Mouse (Mus musculus): ENCODE measurements around the gene Hk1. TPM values are rescaled to one million over a fixed set of nuclear protein-coding genes. Genes with fewer than 3 reads are reported as not detected.

The Hk1 gene
- total RNA-seq, 2 experiments from 2014 or later: 6.2 to 8.7 TPM

GRCm38 (mm10) chr10:62237205-62237604, 142.5 kb downstream of the Hk1 start:
- DNase-seq: no peak
- no peak for TF ChIP-seq CTCF (IDR thresholded peaks at IDR 0.05)
- intact Hi-C loops (cut with DNase I): no loop called here
- no peak overlapping the region for H3K4me3 ChIP-seq
- no peak overlapping the region; the same call in 1 of the 2 replicates for H3K27ac ChIP-seq

DNA sequence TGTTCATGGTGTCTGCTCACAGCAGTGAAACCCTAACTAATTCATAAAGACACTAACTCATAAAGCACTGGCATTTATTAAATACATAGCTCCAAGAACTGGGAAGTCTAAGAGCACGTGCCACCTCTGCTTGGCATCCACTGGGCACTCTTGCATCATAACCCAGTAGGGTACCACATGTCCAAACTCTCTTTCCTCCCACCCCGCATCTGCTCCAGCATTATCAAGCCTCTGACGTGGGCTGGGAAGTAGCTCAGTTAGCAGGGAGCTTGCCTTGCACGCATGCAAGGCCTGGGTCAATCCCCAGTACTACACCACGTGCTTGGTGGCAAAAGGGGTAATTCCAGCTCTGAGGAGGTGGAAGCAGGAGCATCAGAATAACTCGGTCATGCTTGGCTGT, 143.5 kb downstream of the Hk1 start:
- Histone ChIP-seq H3K27ac (no peak overlapping the region), H3K4me3 (no peak overlapping the region)
- no peak for DNase-seq
- no peak for TF ChIP-seq CTCF (IDR thresholded peaks at IDR 0.05)
- intact Hi-C loops (cut with DNase I): no loop called here

GRCm38 (mm10) chr10:62231811-62232210, 147.9 kb downstream of the Hk1 start:
- no peak overlapping the region for H3K4me3 ChIP-seq
- H3K27ac ChIP-seq: peak overlapping the region; percentile 89
- TF ChIP-seq CTCF (IDR thresholded peaks at IDR 0.05): no peak
- intact Hi-C loops (cut with DNase I): no loop called here
- DNase-seq: no peak

GRCm38 (mm10) chr10:62231395-62231732, 148.3 kb downstream of the Hk1 start:
- no peak for DNase-seq
- intact Hi-C loops (cut with DNase I): no loop called here
- TF ChIP-seq CTCF (IDR thresholded peaks at IDR 0.05): no peak
- H3K27ac ChIP-seq: peak overlapping the region; percentile 89
- peak overlapping the region; percentile 87 for H3K4me3 ChIP-seq

DNA sequence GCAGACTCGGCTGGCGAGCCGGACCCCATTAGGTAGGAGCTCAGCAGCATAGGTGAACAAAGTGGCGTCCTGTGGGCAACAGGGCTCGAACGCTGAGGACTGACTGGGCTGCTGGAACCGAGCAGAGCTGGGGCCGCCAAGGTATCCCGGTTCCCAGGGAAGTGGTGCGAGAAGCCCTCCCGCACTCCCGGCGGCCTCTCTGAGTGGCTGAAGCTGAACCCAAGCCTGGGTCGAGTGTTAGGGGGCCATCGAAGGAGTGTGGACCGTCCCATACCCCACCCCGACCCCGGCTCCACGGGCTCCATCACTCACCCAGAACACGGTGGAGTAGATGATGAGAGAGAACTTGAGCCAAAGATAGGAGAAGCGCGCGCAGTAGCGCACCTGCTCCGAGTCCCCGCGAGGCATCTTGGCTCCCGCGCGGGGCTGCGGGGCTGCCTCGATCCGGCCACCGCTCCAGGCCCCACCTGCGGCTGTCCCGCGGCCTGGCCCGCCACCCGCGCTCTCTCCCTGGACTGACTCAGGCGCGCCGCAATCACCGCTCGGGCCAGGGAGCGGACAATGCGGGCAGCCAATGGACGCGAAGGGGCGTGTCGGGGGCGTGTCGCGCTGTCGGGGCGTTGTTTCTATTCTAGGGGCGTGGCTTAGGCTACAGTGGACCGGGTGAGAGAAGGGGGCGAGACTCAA, 148.9 kb downstream of the Hk1 start, which contains the start of gene Tspan15:
TSS of gene Tspan15 (minus strand) at position 544 of the 687 bp plus-strand sequence.
- Histone ChIP-seq H3K27ac (peak within 1 kb of the TSS; percentile 89), H3K4me3 (peak within 1 kb of the TSS; percentile 87)
- no peak for TF ChIP-seq CTCF (IDR thresholded peaks at IDR 0.05)
- intact Hi-C loops (cut with DNase I): no loop called here
- peak; percentile 96 for DNase-seq

DNA sequence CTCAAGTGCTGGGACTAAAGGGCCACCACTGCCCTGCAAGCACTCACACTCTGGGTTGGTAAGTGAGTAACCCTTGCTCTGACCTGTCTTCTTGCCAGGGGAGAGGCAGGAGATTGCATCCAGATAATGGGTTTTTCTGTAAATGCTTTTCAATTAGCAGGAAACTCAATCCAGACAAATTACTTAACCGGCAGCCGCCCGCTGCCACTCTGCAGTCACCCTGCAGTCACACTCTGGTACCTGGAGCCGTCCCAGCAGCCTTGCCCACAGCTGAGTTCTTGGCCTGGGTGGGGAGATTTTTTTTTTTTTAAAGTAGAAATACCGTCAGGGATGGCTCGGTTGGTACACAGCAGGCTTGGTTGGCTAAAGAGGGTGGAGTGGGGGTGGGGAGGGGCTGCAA, 151.6 kb downstream of the Hk1 start:
- Histone ChIP-seq H3K4me3 (peak overlapping the region; percentile 87), H3K27ac (peak overlapping the region; percentile 35)
- no peak for TF ChIP-seq CTCF (IDR thresholded peaks at IDR 0.05)
- peak; percentile 65 for DNase-seq
- intact Hi-C loops (cut with DNase I): no loop called here

DNA sequence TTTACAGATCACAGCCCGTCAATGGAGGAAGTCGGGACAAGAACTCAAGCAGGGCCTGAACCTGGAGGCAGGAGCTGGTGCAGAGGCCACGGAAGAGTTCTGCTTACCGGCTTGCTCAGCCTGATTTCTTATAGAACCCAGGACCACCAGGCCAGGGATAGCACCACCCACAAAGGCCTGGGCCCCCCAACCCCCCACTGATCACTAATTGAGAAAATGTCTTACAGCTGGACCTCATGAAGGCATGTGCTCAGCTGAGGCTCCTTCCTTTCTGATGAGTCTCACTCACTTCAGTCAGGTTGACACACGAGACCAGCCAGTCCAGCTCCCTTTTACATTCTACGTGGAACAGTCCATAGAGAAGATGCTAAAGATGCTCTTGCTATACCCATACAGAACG, 153.9 kb downstream of the Hk1 start:
- TF ChIP-seq CTCF (IDR thresholded peaks at IDR 0.05): no peak
- DNase-seq: no peak
- H3K27ac ChIP-seq: no peak overlapping the region
- no peak overlapping the region for H3K4me3 ChIP-seq
- intact Hi-C loops (cut with DNase I): no loop called here

GRCm38 (mm10) chr10:62224231-62224630, 155.5 kb downstream of the Hk1 start:
- peak; percentile 79 for DNase-seq
- peak overlapping the region; percentile 79 for H3K27ac ChIP-seq
- intact Hi-C loops (cut with DNase I): no loop called here
- no peak for TF ChIP-seq CTCF (IDR thresholded peaks at IDR 0.05)
- H3K4me3 ChIP-seq: no peak overlapping the region

DNA sequence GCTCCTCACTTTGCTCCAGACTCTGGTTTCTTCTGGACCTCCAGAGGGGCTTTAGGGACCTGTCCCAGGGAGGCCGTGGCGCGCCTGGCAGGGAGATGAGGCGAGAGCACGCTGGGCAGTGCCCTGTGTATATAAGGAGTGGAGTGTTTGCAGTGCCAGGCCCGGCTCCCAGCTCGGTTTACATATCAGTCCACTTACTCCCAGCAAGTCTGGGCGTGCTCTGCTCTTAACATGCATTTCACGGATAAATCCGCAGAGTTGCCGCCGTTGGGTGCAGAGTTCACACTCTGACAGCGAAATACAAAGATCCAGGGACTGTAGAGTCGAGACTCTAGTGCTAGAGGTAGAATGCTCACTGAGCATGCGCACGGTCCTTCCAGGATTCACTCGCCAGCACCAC, 156.9 kb downstream of the Hk1 start:
- TF ChIP-seq CTCF (IDR thresholded peaks at IDR 0.05): no peak
- peak; percentile 75 for DNase-seq
- Histone ChIP-seq H3K27ac (peak overlapping the region; percentile 70), H3K4me3 (peak overlapping the region; percentile 58)
- intact Hi-C loops (cut with DNase I): no loop called here

GRCm38 (mm10) chr10:62221647-62222046, 158.1 kb downstream of the Hk1 start:
- no peak for TF ChIP-seq CTCF (IDR thresholded peaks at IDR 0.05)
- Histone ChIP-seq H3K27ac (no peak overlapping the region), H3K4me3 (no peak overlapping the region)
- intact Hi-C loops (cut with DNase I): no loop called here
- no peak for DNase-seq

GRCm38 (mm10) chr10:62220732-62221514, 158.8 kb downstream of the Hk1 start:
- Histone ChIP-seq H3K27ac (peak overlapping the region; percentile 12; the same call in 1 of the 2 replicates), H3K4me3 (no peak overlapping the region)
- no peak for TF ChIP-seq CTCF (IDR thresholded peaks at IDR 0.05)
- intact Hi-C loops (cut with DNase I): no loop called here
- DNase-seq: peak; percentile 46

Other genes with a start within 250 kb of the Hk1 start
- gene Neurog3, start 246.8 kb downstream of the Hk1 start, total RNA-seq (2021): not detected
- gene Fam241b, start 236.0 kb downstream of the Hk1 start, total RNA-seq (2021): 1 to 10 TPM in 1 of 2 experiments, under 1 TPM in 1; 0.99 to 1.2 TPM
- gene Tspan15, start 148.7 kb downstream of the Hk1 start, total RNA-seq (2021): 1 to 10 TPM; 3.5 to 6.0 TPM
- not detected for gene Tacr2, start 127.5 kb downstream of the Hk1 start, total RNA-seq (2021)
- not detected for gene Hkdc1, start 42.6 kb upstream of the Hk1 start, total RNA-seq (2021)
- gene 4930507D05Rik, start 69.6 kb upstream of the Hk1 start, total RNA-seq (2021): under 1 TPM; 0.11 to 0.13 TPM
- 10 to 100 TPM; 14.5 to 21.4 TPM for gene Supv3l1, start 69.8 kb upstream of the Hk1 start, total RNA-seq (2021)
- 10 to 100 TPM; 30.1 to 30.4 TPM for gene Vps26a, start 106.9 kb upstream of the Hk1 start, total RNA-seq (2021)
- gene Srgn, start 147.5 kb upstream of the Hk1 start, total RNA-seq (2021): 10 to 100 TPM; 12.9 to 19.7 TPM
- 10 to 100 TPM; 29.4 to 30.5 TPM for gene Kif1bp, start 198.5 kb upstream of the Hk1 start, total RNA-seq (2021)
- gene Ddx21, start 222.4 kb upstream of the Hk1 start, total RNA-seq (2021): 10 to 100 TPM; 31.3 to 34.7 TPM